Comparison of ENCODE assay signal across 12 mouse cellular contexts in the genomic region with DNA sequence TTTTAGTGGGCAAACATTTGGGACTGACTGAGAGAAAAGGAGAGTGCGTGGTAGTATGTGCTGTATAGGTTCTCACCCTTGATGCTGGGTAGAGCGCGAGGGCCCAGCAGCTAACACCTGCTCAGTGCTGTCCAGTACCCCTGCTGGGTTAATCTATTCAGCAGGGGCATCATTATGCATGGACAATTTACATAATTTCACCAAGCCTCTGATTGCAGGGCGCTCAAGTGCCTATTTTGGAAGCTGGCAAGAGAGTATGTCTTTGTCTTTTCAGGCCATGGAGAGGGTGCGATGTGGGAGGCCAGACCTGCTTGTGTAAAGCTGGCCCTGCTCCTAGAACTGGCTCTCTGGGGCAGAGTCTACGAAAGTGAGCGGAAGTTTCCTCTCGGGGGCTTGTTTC.
DNase-seq lines count a peak whose midpoint lies in the region; ATAC-seq and TF ChIP-seq lines count a peak whose summit lies in the region.
"Had no signal": no experiment of that assay in that cellular context is flagged by ENCODE, and none has a peak within 500 bp of the region (broad histone marks: within the 10 kb centered on the region; RNA-seq: fewer than 3 reads in every experiment).

No protein-coding gene starts in this region.

- DNase-seq in layer of hippocampus, adult 2 months (ENCODE audit: low spot score in 2 of 2), result no peak
- no peak for DNase-seq in layer of hippocampus, adult 9-10 months (ENCODE audit: low spot score)
- no peak for DNase-seq in left cerebral cortex, adult 2 months (ENCODE audit: extremely low spot score in 1 of 2, low spot score in 2 of 2)
- DNase-seq in lung, postnatal 36 days, result no peak
- DNase-seq in heart, adult 18-20 months, result no peak
- no peak for DNase-seq in thymus, postnatal 10 days (ENCODE audit: low spot score in 2 of 2)
- DNase-seq: cerebellum, adult 9-10 months; heart, adult 2 months; kidney, postnatal 36 days; thymus, postnatal 4 days had no signal

- ATAC-seq in forebrain, embryonic 13.5 days, result peak; percentile 85; the same call in 1 of the 2 replicates
- 0 out of 2 replicates have a peak, but pooled peaks have one; percentile 53 for ATAC-seq in neural tube, embryonic 12.5 days (ENCODE audit: low FRiP score, low read depth)

- no peaks in the 10 kb centered on the region for H3K9me3 ChIP-seq in forebrain, embryonic 13.5 days (replicated peaks)
- H3K9me3 ChIP-seq in neural tube, embryonic 12.5 days, result no peaks in the 10 kb centered on the region

- 11% methylated on average over 8 of the region's 8 CpGs for WGBS in forebrain, embryonic 13.5 days
- WGBS in neural tube, embryonic 12.5 days, result 35% methylated on average over 8 of the region's 8 CpGs

- intact Hi-C loops in left cerebral cortex, adult 2 months (cut with DNase I), result loop anchor here (1.0 to 10.0 kb wide), 6 partner anchors 71 to 309 kb away; no protein-coding TSS in a partner anchor

- H3K4me2 ChIP-seq in forebrain, embryonic 13.5 days, result peak overlapping the region; percentile 14; the same call in 1 of the 2 replicates
- no peak overlapping the region for H3K4me2 ChIP-seq in neural tube, embryonic 12.5 days (replicated peaks)

- H3K27ac ChIP-seq in layer of hippocampus, adult 2 months, result peak overlapping the region; percentile 78
- H3K27ac ChIP-seq in forebrain, embryonic 13.5 days, result peak overlapping the region; percentile 79
- peak overlapping the region; percentile 87 for H3K27ac ChIP-seq in left cerebral cortex, adult 2 months
- no peak overlapping the region for H3K27ac ChIP-seq in neural tube, embryonic 12.5 days
- H3K27ac ChIP-seq: heart, adult 2 months had no signal

- no peak overlapping the region for H3K9ac ChIP-seq in forebrain, embryonic 13.5 days
- no peak overlapping the region for H3K9ac ChIP-seq in neural tube, embryonic 12.5 days

- H3K36me3 ChIP-seq in forebrain, embryonic 13.5 days (ENCODE audit: poor library complexity, severe bottlenecking), result no peaks in the 10 kb centered on the region
- H3K36me3 ChIP-seq in neural tube, embryonic 12.5 days, result no peaks in the 10 kb centered on the region

- TF ChIP-seq CTCF in layer of hippocampus, adult 2 months (conservative IDR thresholded peaks at IDR 0.05), result no peak
- no peak for TF ChIP-seq CTCF in left cerebral cortex, adult 2 months (IDR thresholded peaks at IDR 0.05)

- H3K27me3 ChIP-seq in forebrain, embryonic 13.5 days, result no peaks in the 10 kb centered on the region
- H3K27me3 ChIP-seq in neural tube, embryonic 12.5 days (replicated peaks), result no peaks in the 10 kb centered on the region

- H3K4me1 ChIP-seq in forebrain, embryonic 13.5 days, result peaks cover 36% of the 10 kb centered on the region
- peaks cover 26% of the 10 kb centered on the region for H3K4me1 ChIP-seq in neural tube, embryonic 12.5 days

- no peak overlapping the region for H3K4me3 ChIP-seq in layer of hippocampus, adult 2 months
- H3K4me3 ChIP-seq in forebrain, embryonic 13.5 days, result no peak overlapping the region
- no peak overlapping the region for H3K4me3 ChIP-seq in left cerebral cortex, adult 2 months
- H3K4me3 ChIP-seq in neural tube, embryonic 12.5 days, result no peak overlapping the region
- H3K4me3 ChIP-seq: heart, adult 2 months had no signal
